ENCODE assay signal across 19 mouse cellular contexts in genomic region chr10:99105522-99105921, GRCm38 (mm10). TPM values are rescaled to one million over a fixed set of nuclear protein-coding genes. Genes with fewer than 3 reads are reported as not detected.
A peak's percentile ranks its signal among the peaks of the same experiment; 100 is the strongest.
DNase-seq lines count a peak whose midpoint lies in the region; ATAC-seq lines count a peak whose summit lies in the region.
"Had no signal": no experiment of that assay in that cellular context is flagged by ENCODE, and none has a peak within 500 bp of the region (broad histone marks: within the 10 kb centered on the region; RNA-seq: fewer than 3 reads in every experiment).

No protein-coding gene starts in this region.

- no peak overlapping the region for H3K4me3 ChIP-seq in hindbrain, embryonic 13.5 days
- no peak overlapping the region for H3K4me3 ChIP-seq in hindbrain, embryonic 11.5 days (ENCODE audit: low read depth, low read length)
- peak overlapping the region; percentile 96; the same call in 1 of the 2 replicates for H3K4me3 ChIP-seq in midbrain, embryonic 10.5 days
- H3K4me3 ChIP-seq in midbrain, embryonic 13.5 days (replicated peaks) = no peak overlapping the region; the same call in 1 of the 2 replicates
- H3K4me3 ChIP-seq in forebrain, embryonic 12.5 days (replicated peaks) = no peak overlapping the region
- no peak overlapping the region for H3K4me3 ChIP-seq in neural tube, embryonic 15.5 days (replicated peaks)

- no peak for DNase-seq in hindbrain, embryonic 11.5 days (ENCODE audit: low spot score)
- no peak for DNase-seq in midbrain, embryonic 10.5 days (ENCODE audit: low spot score)
- DNase-seq in gastrocnemius, postnatal 10 days = no peak
- DNase-seq: cerebellum, adult 11-12 months; heart, adult 2 months; kidney, postnatal 36 days; lung, postnatal 14 days; midbrain, embryonic 14.5 days had no signal

- H3K27ac ChIP-seq in hindbrain, embryonic 13.5 days = no peak overlapping the region
- H3K27ac ChIP-seq in hindbrain, embryonic 11.5 days (ENCODE audit: low read depth, low read length) = no peak overlapping the region
- no peak overlapping the region for H3K27ac ChIP-seq in midbrain, embryonic 10.5 days (replicated peaks)
- no peak overlapping the region for H3K27ac ChIP-seq in midbrain, embryonic 13.5 days
- H3K27ac ChIP-seq in forebrain, embryonic 12.5 days = no peak overlapping the region
- no peak overlapping the region for H3K27ac ChIP-seq in neural tube, embryonic 15.5 days (replicated peaks)
- H3K27ac ChIP-seq: heart, adult 2 months had no signal

- H3K9me3 ChIP-seq in hindbrain, embryonic 13.5 days = no peaks in the 10 kb centered on the region
- no peaks in the 10 kb centered on the region for H3K9me3 ChIP-seq in hindbrain, embryonic 11.5 days (ENCODE audit: control insufficient read depth, low read length)
- H3K9me3 ChIP-seq in midbrain, embryonic 10.5 days (replicated peaks) = 0 out of 2 replicates have a peak, but pooled peaks cover 4% of the 10 kb centered on the region
- H3K9me3 ChIP-seq in midbrain, embryonic 13.5 days = no peaks in the 10 kb centered on the region
- H3K9me3 ChIP-seq in forebrain, embryonic 12.5 days = no peaks in the 10 kb centered on the region
- no peaks in the 10 kb centered on the region for H3K9me3 ChIP-seq in neural tube, embryonic 15.5 days (replicated peaks)

- no peaks in the 10 kb centered on the region for H3K27me3 ChIP-seq in hindbrain, embryonic 13.5 days
- H3K27me3 ChIP-seq in hindbrain, embryonic 11.5 days (ENCODE audit: control insufficient read depth, insufficient read depth, low read length) = no peaks in the 10 kb centered on the region
- H3K27me3 ChIP-seq in midbrain, embryonic 10.5 days (ENCODE audit: low read depth, poor library complexity, severe bottlenecking) = no peaks in the 10 kb centered on the region
- no peaks in the 10 kb centered on the region for H3K27me3 ChIP-seq in midbrain, embryonic 13.5 days
- H3K27me3 ChIP-seq in forebrain, embryonic 12.5 days = no peaks in the 10 kb centered on the region
- no peaks in the 10 kb centered on the region for H3K27me3 ChIP-seq in neural tube, embryonic 15.5 days (replicated peaks)
- H3K27me3 ChIP-seq: Patski had no signal

- no peak for ATAC-seq in hindbrain, embryonic 13.5 days (ENCODE audit: low FRiP score)
- ATAC-seq in hindbrain, embryonic 11.5 days (ENCODE audit: low FRiP score) = no peak
- ATAC-seq in midbrain, embryonic 13.5 days = no peak
- ATAC-seq in forebrain, embryonic 12.5 days (ENCODE audit: low FRiP score) = no peak
- no peak for ATAC-seq in neural tube, embryonic 15.5 days (ENCODE audit: low FRiP score)
- ATAC-seq: CD4-positive, CD25-positive, alpha-beta regulatory T cell, adult 4 months; inflammation-experienced regulatory T-cells, adult 6 months; Patski had no signal

- H3K4me2 ChIP-seq in hindbrain, embryonic 13.5 days = peak overlapping the region; percentile 94; the same call in 1 of the 2 replicates
- H3K4me2 ChIP-seq in hindbrain, embryonic 11.5 days (replicated peaks; ENCODE audit: low read depth, low read length) = no peak overlapping the region
- no peak overlapping the region for H3K4me2 ChIP-seq in midbrain, embryonic 13.5 days (replicated peaks)
- peak overlapping the region; percentile 90 for H3K4me2 ChIP-seq in forebrain, embryonic 12.5 days
- peak overlapping the region; percentile 90; the same call in 1 of the 2 replicates for H3K4me2 ChIP-seq in neural tube, embryonic 15.5 days

- peaks cover 16% of the 10 kb centered on the region for H3K36me3 ChIP-seq in hindbrain, embryonic 13.5 days
- peaks cover 8% of the 10 kb centered on the region; the same call in 1 of the 2 replicates for H3K36me3 ChIP-seq in hindbrain, embryonic 11.5 days (ENCODE audit: control insufficient read depth, insufficient read depth, low read length)
- H3K36me3 ChIP-seq in midbrain, embryonic 10.5 days = peaks cover 29% of the 10 kb centered on the region
- peaks cover 13% of the 10 kb centered on the region for H3K36me3 ChIP-seq in midbrain, embryonic 13.5 days
- H3K36me3 ChIP-seq in forebrain, embryonic 12.5 days (replicated peaks) = peaks cover 17% of the 10 kb centered on the region
- H3K36me3 ChIP-seq in neural tube, embryonic 15.5 days = peaks cover 5% of the 10 kb centered on the region

- WGBS in hindbrain, embryonic 13.5 days = 93% methylated on average over 3 of the region's 3 CpGs
- WGBS in hindbrain, embryonic 11.5 days = 84% methylated on average over 3 of the region's 3 CpGs
- WGBS in midbrain, embryonic 10.5 days = 88% methylated on average over 3 of the region's 3 CpGs
- 84% methylated on average over 3 of the region's 3 CpGs for whole genome bisulfite sequencing in midbrain, embryonic 13.5 days
- WGBS in forebrain, embryonic 12.5 days = 79% methylated on average over 3 of the region's 3 CpGs
- 87% methylated on average over 3 of the region's 3 CpGs for WGBS in neural tube, embryonic 15.5 days

- H3K9ac ChIP-seq in hindbrain, embryonic 13.5 days = no peak overlapping the region
- H3K9ac ChIP-seq in hindbrain, embryonic 11.5 days (ENCODE audit: low read depth, low read length) = no peak overlapping the region
- H3K9ac ChIP-seq in midbrain, embryonic 13.5 days (replicated peaks) = no peak overlapping the region
- no peak overlapping the region for H3K9ac ChIP-seq in forebrain, embryonic 12.5 days
- no peak overlapping the region for H3K9ac ChIP-seq in neural tube, embryonic 15.5 days (replicated peaks)

- H3K4me1 ChIP-seq in hindbrain, embryonic 13.5 days (replicated peaks) = peaks cover 33% of the 10 kb centered on the region
- no peaks in the 10 kb centered on the region; the same call in 1 of the 2 replicates for H3K4me1 ChIP-seq in hindbrain, embryonic 11.5 days (replicated peaks; ENCODE audit: control insufficient read depth, insufficient read depth, low read length)
- H3K4me1 ChIP-seq in midbrain, embryonic 10.5 days = peaks cover 24% of the 10 kb centered on the region
- peaks cover 33% of the 10 kb centered on the region for H3K4me1 ChIP-seq in midbrain, embryonic 13.5 days (replicated peaks)
- H3K4me1 ChIP-seq in forebrain, embryonic 12.5 days = peaks cover 28% of the 10 kb centered on the region
- H3K4me1 ChIP-seq in neural tube, embryonic 15.5 days = peaks cover 33% of the 10 kb centered on the region

RNA-seq across cellular contexts. Expression of gene Poc1b, which starts 1.3 kb away (rescaled TPM):
- polyA plus RNA-seq in hindbrain, embryonic 13.5 days (2015; fragmentation: Nextera tagmentation; extraction: Ambion mirVana) = 10.1 and 11.9 TPM in 2 replicates
- 26.5 and 34.1 TPM in 2 replicates for polyA plus RNA-seq in hindbrain, embryonic 11.5 days (2014; fragmentation: Nextera tagmentation; extraction: Ambion mirVana)
- polyA plus RNA-seq in midbrain, embryonic 10.5 days (2016; fragmentation: Nextera tagmentation; extraction: Ambion mirVana) = 28.3 and 32.6 TPM in 2 replicates
- polyA plus RNA-seq in midbrain, embryonic 13.5 days (2015; fragmentation: Nextera tagmentation; extraction: Ambion mirVana) = 12.8 and 13.7 TPM in 2 replicates
- polyA plus RNA-seq in forebrain, embryonic 12.5 days (2016; fragmentation: Nextera tagmentation; extraction: Ambion mirVana) = 24.6 and 25.5 TPM in 2 replicates
- polyA plus RNA-seq in neural tube, embryonic 15.5 days (2015; fragmentation: Nextera tagmentation; extraction: Ambion mirVana) = 9.3 and 14.1 TPM in 2 replicates
- total RNA-seq in gastrocnemius, postnatal 10 days (2021) = 1 to 10 TPM; 5.7 to 8.8 TPM

RNA-seq across cellular contexts. Expression of gene Galnt4, which starts 2.4 kb away (rescaled TPM):
- 3.1 and 3.9 TPM in 2 replicates for polyA plus RNA-seq in hindbrain, embryonic 13.5 days (2015; fragmentation: Nextera tagmentation; extraction: Ambion mirVana)
- 4.2 and 4.7 TPM in 2 replicates for polyA plus RNA-seq in hindbrain, embryonic 11.5 days (2014; fragmentation: Nextera tagmentation; extraction: Ambion mirVana)
- polyA plus RNA-seq in midbrain, embryonic 10.5 days (2016; fragmentation: Nextera tagmentation; extraction: Ambion mirVana) = 3.5 and 3.6 TPM in 2 replicates
- polyA plus RNA-seq in midbrain, embryonic 13.5 days (2015; fragmentation: Nextera tagmentation; extraction: Ambion mirVana) = 3.4 TPM in 2 replicates
- 4.4 and 5.1 TPM in 2 replicates for polyA plus RNA-seq in forebrain, embryonic 12.5 days (2016; fragmentation: Nextera tagmentation; extraction: Ambion mirVana)
- polyA plus RNA-seq in neural tube, embryonic 15.5 days (2015; fragmentation: Nextera tagmentation; extraction: Ambion mirVana) = 2.7 and 4.2 TPM in 2 replicates
- total RNA-seq in gastrocnemius, postnatal 10 days (2021) = 1 to 10 TPM; 5.0 to 6.0 TPM

RNA-seq across cellular contexts. Expression of gene Phxr2, which starts 20.6 kb away (rescaled TPM):
- polyA plus RNA-seq in hindbrain, embryonic 13.5 days (2015; fragmentation: Nextera tagmentation; extraction: Ambion mirVana) = not detected in 2 replicates
- polyA plus RNA-seq in hindbrain, embryonic 11.5 days (2014; fragmentation: Nextera tagmentation; extraction: Ambion mirVana) = not detected in 2 replicates
- polyA plus RNA-seq in midbrain, embryonic 10.5 days (2016; fragmentation: Nextera tagmentation; extraction: Ambion mirVana) = 0.11 and 0.23 TPM in 2 replicates
- not detected in 2 replicates for polyA plus RNA-seq in midbrain, embryonic 13.5 days (2015; fragmentation: Nextera tagmentation; extraction: Ambion mirVana)
- not detected in 2 replicates for polyA plus RNA-seq in forebrain, embryonic 12.5 days (2016; fragmentation: Nextera tagmentation; extraction: Ambion mirVana)
- polyA plus RNA-seq in neural tube, embryonic 15.5 days (2015; fragmentation: Nextera tagmentation; extraction: Ambion mirVana) = not detected in 2 replicates
- total RNA-seq in gastrocnemius, postnatal 10 days (2021) = not detected
- total RNA-seq: heart, adult 2 months had no signal
- polyA plus RNA-seq: cortical plate, adult 2 months; heart, adult 2 months; heart, postnatal 0 days; inflammation-experienced regulatory T-cells, adult 6 months; limb, embryonic 11.5 days; Patski; stomach, embryonic 14.5 days had no signal

Comparison
In these comparisons a context has a peak if more than half of its experiments do, and no peak if none do; other contexts are left out.
1. H3K4me2 ChIP-seq: peak in hindbrain, embryonic 13.5 days (single experiment), forebrain, embryonic 12.5 days (single experiment) and neural tube, embryonic 15.5 days (single experiment); none in hindbrain, embryonic 11.5 days (single experiment) and midbrain, embryonic 13.5 days (single experiment).